Mouse (Mus musculus) left cerebral cortex, adult 2 months (tissue): ENCODE measurements at regions not wholly inside any gene's neighbourhood (a gene's known extent, or its start where the extent isn't known, plus 50 kb on each side); places are given as distances from the start of the nearest gene placed in this dataset.

Source experiments
- DNase-seq, 2 experiments: peaks; one replicate each; pipeline ENCODE4 v3.0.0; 2021 to 2022; ENCODE audit warnings: low spot score in 2 of 2, mixed read lengths in 1 of 2; ENCODE audit errors: extremely low spot score in 1 of 2
- H3K27ac ChIP-seq: fragments of 200-600 bp; 2 replicates; pipeline ENCODE4 v1.8.1; 2022
- H3K4me3 ChIP-seq: fragments of 200-600 bp; 2 replicates; pipeline ENCODE4 v1.8.1; 2022
- CTCF ChIP-seq: fragments of 200-600 bp; IDR thresholded peaks from 2 replicates; pipeline ENCODE4 v1.8.1; 2022; ENCODE audit warnings: antibody characterized with exemption, mild to moderate bottlenecking, moderate library complexity
- intact Hi-C: fragments of 180-260 bp; cut with DNase I; formaldehyde crosslinking; loops from one replicate; pipeline ENCODE4 v1.15.1; 2025

GRCm38 (mm10) chr7:121214181-121214580 is 132.7 kb downstream of the Otoa start:
- TF ChIP-seq CTCF = no peak
- Histone ChIP-seq H3K4me3 (no peak overlapping the region), H3K27ac (peak overlapping the region; percentile 28; the same call in 1 of the 2 replicates)
- intact Hi-C loops = no loop called here
- no peak for DNase-seq

- TF ChIP-seq CTCF = no peak
- intact Hi-C loops = loop anchor here (1.0 kb wide), 1 partner anchor 20 kb away; no protein-coding TSS in a partner anchor
- no peak for DNase-seq
- Histone ChIP-seq H3K27ac (peak overlapping the region; percentile 38), H3K4me3 (no peak overlapping the region)
Observed at GRCm38 (mm10) chr7:121215032-121215431, 133.6 kb downstream of the Otoa start.

GRCm38 (mm10) chr7:121215735-121216134 is 134.3 kb downstream of the Otoa start:
- no peak for TF ChIP-seq CTCF
- Histone ChIP-seq H3K27ac (peak overlapping the region; percentile 66; the same call in 1 of the 2 replicates), H3K4me3 (no peak overlapping the region)
- no peak for DNase-seq
- intact Hi-C loops = loop anchor here (1.0 kb wide), 1 partner anchor 20 kb away; no protein-coding TSS in a partner anchor

- no peak overlapping the region for H3K27ac ChIP-seq
- intact Hi-C loops = no loop called here
- TF ChIP-seq CTCF = no peak
- DNase-seq = no peak
- H3K4me3 ChIP-seq = no peak overlapping the region
Observed at GRCm38 (mm10) chr7:121218031-121218430, 136.6 kb downstream of the Otoa start.

GRCm38 (mm10) chr7:121221158-121221557 is 139.7 kb downstream of the Otoa start:
- no peak for DNase-seq
- Histone ChIP-seq H3K27ac (peak overlapping the region; percentile 44), H3K4me3 (no peak overlapping the region)
- TF ChIP-seq CTCF = no peak
- intact Hi-C loops = loop anchor here (5.0 kb wide), 1 partner anchor 76 kb away; no protein-coding TSS in a partner anchor

GRCm38 (mm10) chr7:121231881-121232280 is 150.4 kb downstream of the Otoa start:
- TF ChIP-seq CTCF = no peak
- intact Hi-C loops = no loop called here
- Histone ChIP-seq H3K4me3 (no peak overlapping the region), H3K27ac (no peak overlapping the region)
- no peak for DNase-seq

GRCm38 (mm10) chr7:121234831-121235230 is 153.4 kb downstream of the Otoa start:
- Histone ChIP-seq H3K4me3 (no peak overlapping the region), H3K27ac (0 out of 2 replicates have a peak overlapping the region, but pooled peaks have one; percentile 24)
- intact Hi-C loops = loop anchor here (1.0 kb wide), 1 partner anchor 20 kb away; no protein-coding TSS in a partner anchor
- DNase-seq = peak; percentile 30 to 47
- no peak for TF ChIP-seq CTCF

GRCm38 (mm10) chr7:121239731-121240130 is 151.9 kb upstream of the Hs3st2 start:
- Histone ChIP-seq H3K27ac (no peak overlapping the region), H3K4me3 (no peak overlapping the region)
- TF ChIP-seq CTCF = no peak
- intact Hi-C loops = no loop called here
- DNase-seq = no peak

- no peak for DNase-seq
- no peak for TF ChIP-seq CTCF
- Histone ChIP-seq H3K4me3 (no peak overlapping the region), H3K27ac (no peak overlapping the region)
- intact Hi-C loops = no loop called here
Observed at GRCm38 (mm10) chr7:121247845-121248244, 143.8 kb upstream of the Hs3st2 start.

- Histone ChIP-seq H3K27ac (no peak overlapping the region), H3K4me3 (no peak overlapping the region)
- no peak for DNase-seq
- intact Hi-C loops = loop anchor here (5.0 kb wide), 3 partner anchors 120 to 385 kb away; no protein-coding TSS in a partner anchor
- no peak for TF ChIP-seq CTCF
Observed at GRCm38 (mm10) chr7:121257466-121257865, 134.2 kb upstream of the Hs3st2 start.

- intact Hi-C loops = loop anchor here (5.0 kb wide), 3 partner anchors 118 to 383 kb away; no protein-coding TSS in a partner anchor
- DNase-seq = peak in 1 of 2 experiments; percentile 30
- TF ChIP-seq CTCF = peak; percentile 88
- H3K27ac ChIP-seq = no peak overlapping the region
- H3K4me3 ChIP-seq = no peak overlapping the region
Observed at GRCm38 (mm10) chr7:121258826-121259496, 132.7 kb upstream of the Hs3st2 start.

- intact Hi-C loops = loop anchor here (5.0 kb wide), 3 partner anchors 118 to 383 kb away; no protein-coding TSS in a partner anchor
- DNase-seq = no peak
- no peak for TF ChIP-seq CTCF
- Histone ChIP-seq H3K27ac (no peak overlapping the region), H3K4me3 (no peak overlapping the region)
Observed at GRCm38 (mm10) chr7:121259497-121260009, 132.1 kb upstream of the Hs3st2 start.
